Mouse (Mus musculus) small intestine, adult 2 months (tissue): ENCODE data around the gene Chek1.

Experiments
- CTCF ChIP-seq: fragments of 200-500 bp; IDR thresholded peaks from 2 replicates; pipeline ENCODE4 v1.5.1; 2012; ENCODE audit warnings: low read depth, mild to moderate bottlenecking, control low read depth, inconsistent platforms, low read length, moderate library complexity, mixed read lengths; ENCODE audit not compliant: insufficient replicate concordance, insufficient read length; ENCODE audit errors: extremely low read depth
- POLR2A ChIP-seq: fragments of 200-500 bp; IDR thresholded peaks from 2 replicates; pipeline ENCODE4 v1.6.1; 2012; ENCODE audit warnings: low read depth, mild to moderate bottlenecking, control low read depth, inconsistent platforms, low read length, moderate library complexity

DNA sequence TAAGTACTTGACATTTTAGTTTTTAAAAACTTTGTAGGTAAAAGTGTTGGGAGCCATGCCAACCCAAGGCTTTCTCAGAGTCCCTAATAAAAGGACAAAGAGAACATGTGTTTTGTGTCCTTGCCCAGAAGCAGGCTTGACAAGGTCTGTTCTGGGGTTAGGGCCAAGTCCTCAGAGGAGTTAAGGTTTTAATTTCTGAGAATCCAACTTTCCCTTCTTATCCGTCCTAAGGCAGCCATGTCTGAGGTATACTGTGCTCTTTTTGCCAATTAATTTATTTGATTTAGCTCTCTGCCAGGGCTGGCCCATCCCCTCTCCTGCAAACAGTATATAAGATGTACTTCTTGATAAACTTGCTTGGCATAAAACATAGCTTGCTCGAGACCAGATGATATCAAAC is 45.4 kb downstream of the Chek1 start:
- TF ChIP-seq CTCF (no peak), POLR2A (no peak)
